Mouse (Mus musculus): ENCODE data around the gene Lacc1.

Lacc1 gene

GRCm38 (mm10) chr14:76979569-76979968, 57.1 kb downstream of the Lacc1 start:
- DNase-seq (ENCODE audit: low read depth), result no peak
